Mouse (Mus musculus): ENCODE measurements around the gene Psma5. TPM values are rescaled to one million over a fixed set of nuclear protein-coding genes. Genes with fewer than 3 reads are reported as not detected.

Psma5 gene
- total RNA-seq, 4 experiments from 2014 or later: 75.1 to 78.6 (median 77.7) TPM

- no peak for DNase-seq (ENCODE audit: low spot score in 2 of 2)
Measured at GRCm38 (mm10) chr3:108282401-108283240, 25.9 kb downstream of the Psma5 start.

- DNase-seq (ENCODE audit: low spot score in 2 of 2): no peak
Measured at GRCm38 (mm10) chr3:108283241-108283561, 26.5 kb downstream of the Psma5 start.

- peak; percentile 89 to 92 for DNase-seq (ENCODE audit: low spot score in 2 of 2)
Measured at GRCm38 (mm10) chr3:108283781-108284601, 27.3 kb downstream of the Psma5 start, which contains the start of gene Sort1. Sort1 (plus strand) TSS chr3:108284082.

GRCm38 (mm10) chr3:108285078-108285711 is 28.5 kb downstream of the Psma5 start:
- DNase-seq (ENCODE audit: low spot score in 2 of 2): no peak

GRCm38 (mm10) chr3:108286671-108287439 is 30.1 kb downstream of the Psma5 start:
- DNase-seq (ENCODE audit: low spot score in 2 of 2): no peak

- DNase-seq (ENCODE audit: low spot score in 2 of 2): peak in 1 of 2 experiments; percentile 61
Measured at GRCm38 (mm10) chr3:108287811-108288805, 31.4 kb downstream of the Psma5 start.

- no peak for DNase-seq (ENCODE audit: low spot score in 2 of 2)
Measured at GRCm38 (mm10) chr3:108289311-108290130, 32.8 kb downstream of the Psma5 start.

- DNase-seq (ENCODE audit: low spot score in 2 of 2): no peak
Measured at GRCm38 (mm10) chr3:108291036-108291799, 34.5 kb downstream of the Psma5 start.

- DNase-seq (ENCODE audit: low spot score in 2 of 2): no peak
Measured at GRCm38 (mm10) chr3:108294398-108294797, 37.7 kb downstream of the Psma5 start.

GRCm38 (mm10) chr3:108295379-108296219 is 38.9 kb downstream of the Psma5 start:
- peak; percentile 65 to 68 for DNase-seq (ENCODE audit: low spot score in 2 of 2)

- no peak for DNase-seq (ENCODE audit: low spot score in 2 of 2)
Measured at GRCm38 (mm10) chr3:108296220-108297049, 39.7 kb downstream of the Psma5 start.

GRCm38 (mm10) chr3:108297050-108297419 is 40.3 kb downstream of the Psma5 start:
- no peak for DNase-seq (ENCODE audit: low spot score in 2 of 2)

- no peak for DNase-seq (ENCODE audit: low spot score in 2 of 2)
Measured at GRCm38 (mm10) chr3:108297603-108298553, 41.2 kb downstream of the Psma5 start.

- DNase-seq (ENCODE audit: low spot score in 2 of 2): no peak
Measured at GRCm38 (mm10) chr3:108300455-108301030, 43.8 kb downstream of the Psma5 start.

- no peak for DNase-seq (ENCODE audit: low spot score in 2 of 2)
Measured at GRCm38 (mm10) chr3:108303683-108304082, 47.0 kb downstream of the Psma5 start.

All from layer of hippocampus, adult 8-10 months (tissue).